Mouse (Mus musculus) heart, embryonic 11.5 days (tissue): Measurements from ENCODE around the gene Cntn2. TPM values are rescaled to one million over a fixed set of nuclear protein-coding genes. Genes with fewer than 3 reads are reported as not detected.

Source experiments
- ATAC-seq: fragments of 200-750 bp; cut with Nextera tagmentation; replicated peaks from 2 replicates; pipeline ENCODE4 v1.8.0; 2017; ENCODE audit warnings: moderate library complexity; ENCODE audit not compliant: insufficient number of reproducible peaks, low FRiP score, low TSS enrichment
- H3K27ac ChIP-seq: fragments of 300-500 bp; sonication (generic); 2 replicates; pipeline ENCODE4 v1.5.1; 2014; ENCODE audit warnings: mild to moderate bottlenecking, low read depth, low read length
- H3K27me3 ChIP-seq: fragments of 300-500 bp; sonication (generic); 2 replicates; pipeline ENCODE4 v1.6.1; 2014; ENCODE audit warnings: mild to moderate bottlenecking, low read length, mixed read lengths; ENCODE audit not compliant: control insufficient read depth, insufficient read depth
- H3K36me3 ChIP-seq: fragments of 300-500 bp; sonication (generic); 2 replicates; pipeline ENCODE4 v1.6.1; 2014; ENCODE audit warnings: mild to moderate bottlenecking, low read length, moderate library complexity, mixed read lengths; ENCODE audit not compliant: control insufficient read depth, insufficient read depth
- H3K4me1 ChIP-seq: fragments of 300-500 bp; sonication (generic); 2 replicates; pipeline ENCODE4 v1.6.1; 2014; ENCODE audit warnings: low read length; ENCODE audit not compliant: control insufficient read depth, insufficient read depth
- H3K4me2 ChIP-seq: fragments of 300-500 bp; sonication (generic); 2 replicates; pipeline ENCODE4 v1.6.1; 2014; ENCODE audit warnings: mild to moderate bottlenecking, moderate library complexity
- H3K4me3 ChIP-seq: fragments of 300-500 bp; sonication (generic); 2 replicates; pipeline ENCODE4 v1.5.1; 2014; ENCODE audit warnings: low read depth, low read length
- H3K9ac ChIP-seq: fragments of 300-500 bp; sonication (generic); 2 replicates; pipeline ENCODE4 v1.6.1; 2014; ENCODE audit warnings: mild to moderate bottlenecking, low read depth, low read length, moderate library complexity
- H3K9me3 ChIP-seq: fragments of 300-500 bp; sonication (generic); replicated peaks from 2 replicates; pipeline ENCODE4 v1.6.1; 2016; ENCODE audit warnings: low read length; ENCODE audit not compliant: control insufficient read depth
- WGBS: fragments of 180-500 bp; shearing (Covaris S2); extraction: QIAGEN DNeasy Blood & Tissue Kit; methylation state at CpG from one replicate; pipeline ENCODE4 v1.1.7; 2014; ENCODE audit not compliant: insufficient replicate concordance; 5-methylcytosine and 5-hydroxymethylcytosine counted together
- polyA plus RNA-seq: library from polyadenylated mRNA; unstranded; fragments of >200 nt; fragmentation: Nextera tagmentation; extraction: Ambion mirVana; gene quantifications from 2 replicates; pipeline ENCODE4 v1.2.1, GENCODE M21; 2014

The Cntn2 gene
- polyA plus RNA-seq, 1 experiment from 2014 or later = 0.09 TPM

DNA sequence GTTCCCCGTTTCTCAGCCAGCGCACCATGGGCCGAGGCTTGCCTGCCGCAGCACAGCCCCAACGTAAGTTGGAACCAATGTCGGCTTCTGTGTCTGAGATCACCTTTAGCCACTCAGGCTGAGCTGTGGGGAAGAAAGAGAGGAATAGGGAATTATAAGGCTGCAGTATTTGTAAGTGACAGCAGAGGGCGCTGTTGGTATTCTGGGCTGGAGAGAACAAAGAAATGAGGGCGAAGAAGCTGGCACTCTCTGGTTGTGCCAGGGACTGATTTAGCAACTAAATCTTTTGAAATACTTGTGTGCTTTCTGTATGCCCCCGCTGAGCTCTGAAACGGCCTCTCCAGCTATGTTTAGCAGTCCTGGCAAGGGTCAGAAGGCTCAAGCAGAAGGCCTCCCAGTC is 17.2 kb downstream of the Cntn2 start:
- no peak for ATAC-seq
- 6% methylated on average over 10 of the region's 10 CpGs for WGBS

GRCm38 (mm10) chr1:132523920-132524319 is 19.1 kb downstream of the Cntn2 start:
- Histone ChIP-seq H3K4me2 (no peak overlapping the region), H3K9ac (no peak overlapping the region), H3K36me3 (no peaks in the 10 kb centered on the region), H3K4me3 (no peak overlapping the region), H3K9me3 (no peaks in the 10 kb centered on the region), H3K27me3 (peaks cover 13% of the 10 kb centered on the region), H3K27ac (no peak overlapping the region), H3K4me1 (no peaks in the 10 kb centered on the region)
- ATAC-seq = no peak
- WGBS = 25% methylated on average over 4 of the region's 4 CpGs

More for the DNA sequence above, 17.2 kb downstream of the Cntn2 start:
- Histone ChIP-seq H3K27ac (no peak overlapping the region), H3K36me3 (no peaks in the 10 kb centered on the region), H3K9ac (no peak overlapping the region), H3K9me3 (no peaks in the 10 kb centered on the region), H3K4me1 (peaks cover 5% of the 10 kb centered on the region; the same call in 1 of the 2 replicates), H3K4me2 (no peak overlapping the region), H3K27me3 (peaks cover 16% of the 10 kb centered on the region), H3K4me3 (no peak overlapping the region)

DNA sequence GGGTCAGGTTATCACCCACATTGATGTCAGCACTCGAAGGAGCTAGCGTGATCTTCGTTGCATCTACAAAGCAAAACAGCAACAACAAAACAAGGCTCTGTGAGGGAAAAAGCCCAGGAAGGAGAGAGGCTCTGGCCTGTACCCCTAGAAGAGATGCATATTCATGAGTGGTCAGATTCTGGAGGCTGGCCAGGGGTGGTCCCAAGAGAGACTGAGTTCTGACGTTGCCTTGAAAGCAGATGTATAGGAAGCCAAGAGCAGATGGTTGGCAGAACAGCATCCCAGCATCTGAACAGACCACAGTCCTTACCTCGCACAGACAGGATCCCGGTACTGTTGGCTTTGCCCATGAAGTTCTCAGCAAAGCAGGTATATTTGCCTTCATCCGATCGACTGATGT is 20.0 kb downstream of the Cntn2 start:
- no peaks in the 10 kb centered on the region for H3K36me3 ChIP-seq
- H3K9ac ChIP-seq = no peak overlapping the region
- H3K4me2 ChIP-seq = no peak overlapping the region
- H3K4me1 ChIP-seq = no peaks in the 10 kb centered on the region
- no peak for ATAC-seq
- no peak overlapping the region for H3K27ac ChIP-seq
- WGBS = 77% methylated on average over 8 of the region's 8 CpGs
- H3K4me3 ChIP-seq = no peak overlapping the region
- no peaks in the 10 kb centered on the region for H3K9me3 ChIP-seq
- peaks cover 6% of the 10 kb centered on the region; the same call in 1 of the 2 replicates for H3K27me3 ChIP-seq

GRCm38 (mm10) chr1:132520764-132521163 is 22.3 kb downstream of the Cntn2 start:
- no peak overlapping the region for H3K4me3 ChIP-seq
- no peak overlapping the region for H3K9ac ChIP-seq
- H3K27me3 ChIP-seq = peaks cover 3% of the 10 kb centered on the region; the same call in 1 of the 2 replicates
- H3K36me3 ChIP-seq = no peaks in the 10 kb centered on the region
- no peaks in the 10 kb centered on the region for H3K4me1 ChIP-seq
- H3K27ac ChIP-seq = no peak overlapping the region
- H3K9me3 ChIP-seq = no peaks in the 10 kb centered on the region
- 17% methylated on average over 3 of the region's 6 CpGs for WGBS
- ATAC-seq = no peak
- no peak overlapping the region for H3K4me2 ChIP-seq

DNA sequence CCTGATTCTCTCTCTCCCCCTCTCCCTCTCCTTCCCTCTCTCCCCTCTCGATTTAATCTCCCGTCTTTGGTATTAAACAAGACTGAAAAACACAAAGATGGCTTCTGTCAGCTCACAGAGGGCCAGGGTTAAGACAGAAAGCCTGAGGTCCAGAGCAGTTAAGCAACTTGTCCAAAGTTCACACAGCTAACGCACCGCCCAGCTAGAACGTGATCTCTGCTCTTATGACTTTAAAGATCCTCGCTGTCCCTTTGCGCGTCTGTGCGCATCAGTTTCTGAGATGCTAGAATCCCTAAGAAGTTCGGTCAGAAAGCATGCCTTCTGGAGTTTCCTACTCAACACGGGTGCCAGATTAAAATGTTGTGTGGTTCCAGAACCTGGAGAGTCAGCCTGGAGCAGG is 23.3 kb downstream of the Cntn2 start:
- no peak for ATAC-seq
- Histone ChIP-seq H3K4me3 (no peak overlapping the region), H3K4me2 (no peak overlapping the region), H3K9me3 (no peaks in the 10 kb centered on the region), H3K4me1 (no peaks in the 10 kb centered on the region), H3K27me3 (peaks cover 9% of the 10 kb centered on the region; the same call in 1 of the 2 replicates), H3K27ac (no peak overlapping the region), H3K9ac (no peak overlapping the region), H3K36me3 (no peaks in the 10 kb centered on the region)
- 88% methylated on average over 11 of the region's 11 CpGs for WGBS

GRCm38 (mm10) chr1:132518621-132519020 is 24.4 kb downstream of the Cntn2 start:
- 80% methylated on average over 18 of the region's 18 CpGs for WGBS
- Histone ChIP-seq H3K9me3 (no peaks in the 10 kb centered on the region), H3K27me3 (peaks cover 10% of the 10 kb centered on the region; the same call in 1 of the 2 replicates), H3K4me3 (no peak overlapping the region), H3K4me2 (no peak overlapping the region), H3K36me3 (no peaks in the 10 kb centered on the region), H3K27ac (no peak overlapping the region), H3K9ac (no peak overlapping the region), H3K4me1 (no peaks in the 10 kb centered on the region)
- ATAC-seq = no peak

- Histone ChIP-seq H3K27me3 (peaks cover 10% of the 10 kb centered on the region; the same call in 1 of the 2 replicates), H3K4me3 (no peak overlapping the region), H3K4me1 (no peaks in the 10 kb centered on the region), H3K4me2 (no peak overlapping the region), H3K27ac (no peak overlapping the region), H3K9me3 (no peaks in the 10 kb centered on the region), H3K36me3 (no peaks in the 10 kb centered on the region), H3K9ac (no peak overlapping the region)
- no peak for ATAC-seq
- 83% methylated on average over 11 of the region's 11 CpGs for WGBS
Measured at GRCm38 (mm10) chr1:132516776-132517175, 26.3 kb downstream of the Cntn2 start.

DNA sequence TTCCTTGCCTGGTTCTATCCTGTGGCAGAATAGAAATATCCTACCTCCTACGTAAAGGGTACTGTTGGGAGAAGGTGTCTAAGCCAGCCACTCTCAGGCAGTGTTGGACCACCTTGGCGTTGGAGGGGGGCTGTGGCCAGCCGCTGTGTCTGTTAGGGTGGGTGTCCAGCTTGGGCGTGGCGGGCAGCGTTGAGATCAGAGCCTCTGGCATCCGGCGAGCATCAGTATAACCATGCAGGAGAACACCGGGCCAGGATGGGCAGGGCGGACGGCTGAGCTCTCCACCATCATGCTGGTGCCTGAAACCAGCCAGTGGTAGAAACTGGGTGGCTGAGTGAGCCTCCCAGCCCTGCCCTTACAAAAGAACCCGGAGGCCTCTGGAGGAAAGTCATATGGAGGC is 27.7 kb downstream of the Cntn2 start:
- 88% methylated on average over 12 of the region's 12 CpGs for WGBS
- H3K4me2 ChIP-seq = no peak overlapping the region
- H3K4me3 ChIP-seq = no peak overlapping the region
- no peak overlapping the region for H3K9ac ChIP-seq
- no peaks in the 10 kb centered on the region for H3K9me3 ChIP-seq
- no peaks in the 10 kb centered on the region for H3K36me3 ChIP-seq
- ATAC-seq = no peak
- H3K27me3 ChIP-seq = peaks cover 9% of the 10 kb centered on the region; the same call in 1 of the 2 replicates
- no peaks in the 10 kb centered on the region for H3K4me1 ChIP-seq
- no peak overlapping the region for H3K27ac ChIP-seq

DNA sequence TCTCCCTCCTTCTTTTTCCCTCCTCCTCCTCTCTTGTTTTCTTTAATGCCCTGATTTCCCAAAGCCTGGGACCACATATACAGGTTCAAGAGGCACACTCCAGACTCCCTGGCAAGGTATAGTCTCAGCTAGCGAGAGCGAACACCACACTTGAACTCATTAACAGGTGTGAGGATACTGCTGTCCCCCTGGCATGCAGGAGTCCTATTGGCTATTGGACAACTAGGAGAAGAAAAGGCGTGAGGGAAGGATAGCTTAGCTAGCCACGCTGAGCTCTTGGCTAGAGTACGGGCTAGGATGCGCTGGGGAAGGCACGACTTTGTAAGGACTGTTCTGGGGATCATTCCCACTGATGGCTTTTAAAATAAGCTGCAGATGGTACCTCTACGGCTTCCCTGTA is 30.9 kb downstream of the Cntn2 start:
- no peak overlapping the region for H3K4me3 ChIP-seq
- WGBS = 75% methylated on average over 8 of the region's 8 CpGs
- H3K9me3 ChIP-seq = no peaks in the 10 kb centered on the region
- no peak for ATAC-seq
- H3K27me3 ChIP-seq = peaks cover 9% of the 10 kb centered on the region; the same call in 1 of the 2 replicates
- H3K9ac ChIP-seq = no peak overlapping the region
- 0 out of 2 replicates have a peak, but pooled peaks cover 3% of the 10 kb centered on the region for H3K36me3 ChIP-seq
- no peak overlapping the region for H3K27ac ChIP-seq
- H3K4me1 ChIP-seq = no peaks in the 10 kb centered on the region
- H3K4me2 ChIP-seq = no peak overlapping the region
